Mouse (Mus musculus): ENCODE measurements around the gene Map1lc3b. TPM values are rescaled to one million over a fixed set of nuclear protein-coding genes. Genes with fewer than 3 reads are reported as not detected.

Gene Map1lc3b
- polyA plus RNA-seq, 1 experiment from 2014 or later: 307 TPM

DNA sequence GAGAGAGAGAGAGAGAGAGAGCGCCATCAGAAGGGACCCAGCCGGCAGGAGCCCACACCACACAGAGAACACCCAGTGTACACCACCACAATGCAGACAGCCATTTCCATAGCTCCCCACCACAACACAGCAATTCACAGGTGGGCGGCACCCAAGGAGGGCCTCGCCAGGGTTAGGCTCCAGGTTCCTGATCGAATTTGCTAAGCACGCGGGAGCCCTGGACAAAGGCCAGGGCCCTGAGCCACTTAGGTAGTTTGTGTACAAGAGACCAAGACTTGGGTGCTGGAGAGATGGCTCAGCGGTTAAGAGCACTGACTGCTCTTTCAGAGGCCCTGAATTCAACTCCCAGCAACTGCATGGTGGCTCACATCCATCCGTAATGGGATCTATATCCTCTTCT lies 37.7 kb upstream of the Map1lc3b start:
- H3K36me3 ChIP-seq (ENCODE audit: control insufficient read depth, insufficient read depth, low read length): no peaks in the 10 kb centered on the region
- no peaks in the 10 kb centered on the region; the same call in 1 of the 2 replicates for H3K4me1 ChIP-seq (replicated peaks; ENCODE audit: control insufficient read depth, insufficient read depth, low read length)
- H3K27ac ChIP-seq (ENCODE audit: low read depth, low read length): no peak overlapping the region
- H3K9me3 ChIP-seq (ENCODE audit: control insufficient read depth, low read length): no peaks in the 10 kb centered on the region
- no peak overlapping the region for H3K9ac ChIP-seq (ENCODE audit: low read depth, low read length)
- no peaks in the 10 kb centered on the region for H3K27me3 ChIP-seq (ENCODE audit: control insufficient read depth, insufficient read depth, low read length)
- no peak overlapping the region for H3K4me2 ChIP-seq (replicated peaks; ENCODE audit: low read depth, low read length)
- H3K4me3 ChIP-seq (ENCODE audit: low read depth, low read length): no peak overlapping the region
- ATAC-seq (ENCODE audit: low FRiP score): no peak
- 93% methylated on average over 9 of the region's 9 CpGs for WGBS
- no peak for DNase-seq (ENCODE audit: low spot score)

DNA sequence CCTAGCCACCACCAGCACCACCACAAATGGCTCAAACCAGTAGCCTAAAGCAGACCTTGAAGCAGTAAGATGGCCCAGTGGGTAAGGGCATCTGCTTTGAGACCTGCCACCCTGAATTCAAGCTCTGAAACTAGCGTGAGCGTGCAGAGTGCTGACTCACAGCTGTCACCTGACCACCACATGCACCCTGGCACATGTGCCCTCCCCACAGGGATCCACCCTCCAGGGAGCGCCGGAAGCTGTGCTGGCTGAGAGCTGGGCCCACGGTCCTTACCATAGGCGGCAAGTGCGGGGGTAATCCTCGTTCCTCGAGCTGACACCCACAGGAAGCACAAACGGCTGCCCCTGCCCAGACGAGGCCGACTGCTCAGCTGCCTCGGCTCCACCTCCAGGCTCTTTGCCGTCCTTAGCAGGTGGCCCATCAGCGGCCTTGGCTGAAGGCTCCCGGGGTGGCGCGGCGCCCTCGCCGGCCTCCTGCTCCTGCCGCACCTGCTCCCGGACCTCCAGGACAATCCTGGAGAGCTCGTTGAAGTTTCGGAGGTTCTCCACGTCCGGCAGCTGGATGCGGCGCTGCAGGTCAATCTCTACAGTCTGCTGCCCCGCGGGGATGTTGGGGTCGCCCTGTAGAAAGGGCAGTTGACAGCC lies 36.2 kb upstream of the Map1lc3b start:
- Histone ChIP-seq H3K36me3 (ENCODE audit: control insufficient read depth, insufficient read depth, low read length) (no peaks in the 10 kb centered on the region), H3K9me3 (ENCODE audit: control insufficient read depth, low read length) (no peaks in the 10 kb centered on the region), H3K9ac (ENCODE audit: low read depth, low read length) (no peak overlapping the region), H3K4me3 (ENCODE audit: low read depth, low read length) (no peak overlapping the region), H3K4me1 (replicated peaks; ENCODE audit: control insufficient read depth, insufficient read depth, low read length) (no peaks in the 10 kb centered on the region; the same call in 1 of the 2 replicates), H3K4me2 (replicated peaks; ENCODE audit: low read depth, low read length) (no peak overlapping the region), H3K27me3 (ENCODE audit: control insufficient read depth, insufficient read depth, low read length) (no peaks in the 10 kb centered on the region), H3K27ac (ENCODE audit: low read depth, low read length) (no peak overlapping the region)
- WGBS: 95% methylated on average over 32 of the region's 32 CpGs
- DNase-seq (ENCODE audit: low spot score): no peak
- no peak for ATAC-seq (ENCODE audit: low FRiP score)

DNA sequence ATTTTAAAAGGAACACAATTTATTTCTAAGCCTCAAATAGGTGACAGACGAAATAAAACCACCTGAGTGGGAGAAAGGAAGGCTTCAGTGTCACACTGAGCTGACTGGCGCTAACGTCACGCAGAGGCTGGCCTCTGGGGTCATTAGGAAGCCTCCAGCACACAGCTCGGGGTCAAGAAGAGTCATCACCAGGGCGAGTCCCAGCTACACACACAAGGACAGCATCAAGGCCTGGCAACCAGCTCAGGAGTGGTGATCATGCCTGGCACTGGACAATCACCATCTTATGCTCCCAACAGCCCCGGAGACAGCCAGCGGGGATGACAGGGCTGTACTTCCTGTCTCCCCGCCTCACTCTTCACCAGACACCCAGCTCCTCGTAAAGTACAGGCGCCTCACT lies 32.4 kb upstream of the Map1lc3b start:
- WGBS: 81% methylated on average over 11 of the region's 11 CpGs
- Histone ChIP-seq H3K4me3 (ENCODE audit: low read depth, low read length) (no peak overlapping the region), H3K4me1 (replicated peaks; ENCODE audit: control insufficient read depth, insufficient read depth, low read length) (no peaks in the 10 kb centered on the region), H3K36me3 (ENCODE audit: control insufficient read depth, insufficient read depth, low read length) (no peaks in the 10 kb centered on the region), H3K9me3 (ENCODE audit: control insufficient read depth, low read length) (no peaks in the 10 kb centered on the region), H3K27ac (ENCODE audit: low read depth, low read length) (no peak overlapping the region), H3K27me3 (ENCODE audit: control insufficient read depth, insufficient read depth, low read length) (no peaks in the 10 kb centered on the region), H3K9ac (ENCODE audit: low read depth, low read length) (no peak overlapping the region), H3K4me2 (replicated peaks; ENCODE audit: low read depth, low read length) (no peak overlapping the region)
- DNase-seq (ENCODE audit: low spot score) (no peak), ATAC-seq (ENCODE audit: low FRiP score) (no peak)

DNA sequence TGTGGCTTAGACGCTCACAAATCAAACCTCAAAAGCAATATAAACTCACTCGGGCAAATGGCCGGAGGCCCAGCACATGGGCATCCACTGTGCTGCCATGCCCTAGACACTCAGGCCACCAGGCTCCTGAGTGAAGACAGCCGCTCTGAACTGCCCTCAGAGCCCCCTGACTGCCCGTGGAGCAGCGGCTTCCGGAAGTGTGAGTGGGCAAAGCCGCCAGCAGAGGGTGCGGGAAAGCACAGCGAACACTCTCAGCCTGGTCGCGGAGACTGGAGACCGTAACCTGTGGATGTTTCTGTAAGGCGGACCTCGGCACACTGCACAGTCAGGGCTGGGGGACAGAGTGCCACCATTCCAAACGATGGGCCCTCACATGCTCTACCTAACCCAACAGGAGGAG lies 31.6 kb upstream of the Map1lc3b start:
- no peak overlapping the region for H3K4me3 ChIP-seq (ENCODE audit: low read depth, low read length)
- DNase-seq (ENCODE audit: low spot score) (no peak), ATAC-seq (ENCODE audit: low FRiP score) (no peak)
- H3K4me1 ChIP-seq (replicated peaks; ENCODE audit: control insufficient read depth, insufficient read depth, low read length): no peaks in the 10 kb centered on the region
- H3K4me2 ChIP-seq (replicated peaks; ENCODE audit: low read depth, low read length): no peak overlapping the region
- no peak overlapping the region for H3K9ac ChIP-seq (ENCODE audit: low read depth, low read length)
- H3K9me3 ChIP-seq (ENCODE audit: control insufficient read depth, low read length): no peaks in the 10 kb centered on the region
- WGBS: 94% methylated on average over 16 of the region's 16 CpGs
- no peaks in the 10 kb centered on the region for H3K27me3 ChIP-seq (ENCODE audit: control insufficient read depth, insufficient read depth, low read length)
- no peak overlapping the region for H3K27ac ChIP-seq (ENCODE audit: low read depth, low read length)
- no peaks in the 10 kb centered on the region for H3K36me3 ChIP-seq (ENCODE audit: control insufficient read depth, insufficient read depth, low read length)

DNA sequence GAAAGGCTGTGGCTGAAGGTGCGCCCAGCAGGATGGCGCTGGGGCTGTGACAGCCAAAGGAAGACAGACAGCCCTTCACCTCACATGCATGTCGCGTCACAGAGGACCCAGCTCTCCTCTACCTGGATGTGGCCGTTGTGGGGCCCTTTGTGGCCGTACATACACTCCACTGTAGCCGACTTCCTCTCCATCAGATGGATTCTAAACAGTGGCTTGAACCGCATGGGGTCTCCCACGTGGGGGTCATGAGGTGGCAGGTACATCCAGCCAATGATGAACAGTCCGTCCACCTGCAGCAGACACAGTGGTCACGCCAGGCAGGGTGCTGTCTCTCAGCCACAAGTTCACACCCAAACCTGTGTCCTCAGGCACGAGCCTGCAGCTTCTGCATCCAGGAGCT lies 30.4 kb upstream of the Map1lc3b start:
- H3K9ac ChIP-seq (ENCODE audit: low read depth, low read length): no peak overlapping the region
- no peaks in the 10 kb centered on the region for H3K36me3 ChIP-seq (ENCODE audit: control insufficient read depth, insufficient read depth, low read length)
- no peaks in the 10 kb centered on the region for H3K27me3 ChIP-seq (ENCODE audit: control insufficient read depth, insufficient read depth, low read length)

DNA sequence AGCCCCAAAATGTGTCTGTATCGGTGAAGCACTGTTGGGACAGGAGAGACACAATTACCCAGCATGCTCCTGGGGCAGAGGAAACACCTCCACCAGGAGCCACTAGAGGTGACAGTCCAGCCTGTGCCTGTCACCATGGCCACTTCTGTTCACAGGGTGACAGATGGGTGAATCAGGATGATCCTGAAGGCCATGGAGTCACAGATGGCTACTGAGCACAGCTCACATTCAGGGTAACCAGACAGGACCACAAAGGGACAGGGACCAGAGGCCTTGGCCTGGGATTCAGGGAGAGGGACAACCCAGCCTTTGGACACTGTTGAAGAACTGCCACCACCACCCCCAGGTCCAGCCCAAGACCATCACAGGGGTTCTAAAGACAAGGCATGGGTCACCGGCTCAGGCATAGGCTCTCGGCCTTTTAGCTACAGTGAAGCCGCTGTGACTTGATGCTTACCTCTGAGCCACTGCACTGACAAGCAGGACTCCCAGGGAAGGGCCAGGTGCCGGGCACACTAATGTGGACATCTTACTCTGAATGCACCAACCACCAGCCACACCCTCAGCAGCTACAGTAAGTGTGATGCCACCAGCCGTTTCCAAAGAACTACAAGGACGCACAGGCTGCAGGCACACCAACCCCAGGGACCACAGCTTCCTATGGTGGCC lies 29.6 kb upstream of the Map1lc3b start:
- DNase-seq (ENCODE audit: low spot score) (no peak), ATAC-seq (ENCODE audit: low FRiP score) (no peak)
- no peak overlapping the region for H3K27ac ChIP-seq (ENCODE audit: low read depth, low read length)
- H3K9ac ChIP-seq (ENCODE audit: low read depth, low read length): no peak overlapping the region
- H3K4me3 ChIP-seq (ENCODE audit: low read depth, low read length): no peak overlapping the region
- H3K36me3 ChIP-seq (ENCODE audit: control insufficient read depth, insufficient read depth, low read length): no peaks in the 10 kb centered on the region
- 90% methylated on average over 7 of the region's 7 CpGs for WGBS
- no peaks in the 10 kb centered on the region for H3K27me3 ChIP-seq (ENCODE audit: control insufficient read depth, insufficient read depth, low read length)
- no peaks in the 10 kb centered on the region for H3K9me3 ChIP-seq (ENCODE audit: control insufficient read depth, low read length)
- H3K4me1 ChIP-seq (replicated peaks; ENCODE audit: control insufficient read depth, insufficient read depth, low read length): no peaks in the 10 kb centered on the region
- H3K4me2 ChIP-seq (replicated peaks; ENCODE audit: low read depth, low read length): no peak overlapping the region

More for the DNA sequence above, 30.4 kb upstream of the Map1lc3b start:
- Histone ChIP-seq H3K9me3 (ENCODE audit: control insufficient read depth, low read length) (no peaks in the 10 kb centered on the region), H3K27ac (ENCODE audit: low read depth, low read length) (no peak overlapping the region), H3K4me3 (ENCODE audit: low read depth, low read length) (no peak overlapping the region), H3K4me2 (replicated peaks; ENCODE audit: low read depth, low read length) (no peak overlapping the region), H3K4me1 (replicated peaks; ENCODE audit: control insufficient read depth, insufficient read depth, low read length) (no peaks in the 10 kb centered on the region)
- ATAC-seq (ENCODE audit: low FRiP score) (no peak), DNase-seq (ENCODE audit: low spot score) (no peak)
- WGBS: 95% methylated on average over 12 of the region's 12 CpGs

DNA sequence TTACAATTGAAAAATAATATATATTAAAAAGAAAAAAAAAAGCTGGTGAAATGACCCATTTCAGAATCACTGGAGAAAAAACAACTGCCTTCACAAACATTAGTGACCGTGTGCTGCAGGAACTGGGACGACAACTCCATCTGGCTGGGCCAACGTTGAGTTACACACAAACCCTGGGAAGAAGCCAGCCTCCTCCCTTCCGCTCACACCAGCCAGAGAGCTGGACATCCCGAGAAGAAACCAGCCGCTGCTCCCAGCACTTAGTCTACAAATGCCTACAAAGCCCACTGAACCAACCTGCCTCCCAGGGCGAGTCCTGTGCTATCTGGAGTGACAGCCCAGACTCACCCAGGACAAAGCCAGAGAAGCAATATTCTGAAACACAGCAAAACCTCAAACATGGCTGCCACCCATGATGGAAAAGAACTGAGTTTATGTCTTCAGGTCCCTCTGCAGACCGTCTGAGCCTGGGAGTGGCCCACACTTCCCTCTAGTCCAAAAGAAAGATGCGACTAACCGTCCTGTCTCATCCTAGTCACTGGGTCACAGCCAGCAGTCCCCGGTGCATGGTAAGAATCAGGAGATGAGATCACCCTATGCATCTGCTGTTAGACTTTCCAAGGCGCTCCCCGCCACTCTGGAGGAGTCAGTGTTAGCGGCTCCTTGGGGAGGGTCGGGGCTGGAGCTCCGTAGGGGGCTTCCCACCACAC lies 28.4 kb upstream of the Map1lc3b start:
- Histone ChIP-seq H3K36me3 (ENCODE audit: control insufficient read depth, insufficient read depth, low read length) (no peaks in the 10 kb centered on the region), H3K4me1 (replicated peaks; ENCODE audit: control insufficient read depth, insufficient read depth, low read length) (no peaks in the 10 kb centered on the region), H3K4me3 (ENCODE audit: low read depth, low read length) (no peak overlapping the region), H3K27ac (ENCODE audit: low read depth, low read length) (no peak overlapping the region), H3K9me3 (ENCODE audit: control insufficient read depth, low read length) (no peaks in the 10 kb centered on the region), H3K4me2 (replicated peaks; ENCODE audit: low read depth, low read length) (no peak overlapping the region), H3K27me3 (ENCODE audit: control insufficient read depth, insufficient read depth, low read length) (no peaks in the 10 kb centered on the region), H3K9ac (ENCODE audit: low read depth, low read length) (no peak overlapping the region)
- DNase-seq (ENCODE audit: low spot score) (no peak), ATAC-seq (ENCODE audit: low FRiP score) (no peak)
- WGBS: 86% methylated on average over 16 of the region's 16 CpGs

DNA sequence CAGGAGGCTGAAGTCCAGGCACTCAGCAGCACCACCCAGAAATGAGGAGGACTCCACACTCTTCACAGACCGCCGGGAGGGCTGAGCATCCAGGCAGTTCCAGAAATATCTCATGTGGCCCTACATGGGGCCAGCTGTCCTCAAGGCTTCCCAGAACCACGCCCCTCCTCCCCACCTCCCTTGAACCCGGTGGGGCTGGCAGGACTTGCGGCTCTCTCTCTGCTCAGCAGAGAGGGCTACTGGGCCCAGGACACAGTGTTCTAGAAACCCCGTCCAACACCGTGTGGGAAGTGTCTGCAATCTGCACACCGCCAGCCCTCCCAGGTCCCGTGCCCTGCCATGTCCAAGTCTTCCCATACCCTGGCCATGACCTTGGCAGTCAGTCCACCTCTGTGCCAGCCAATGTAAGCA lies 27.2 kb upstream of the Map1lc3b start:
- DNase-seq (ENCODE audit: low spot score) (no peak), ATAC-seq (ENCODE audit: low FRiP score) (no peak)
- H3K9me3 ChIP-seq (ENCODE audit: control insufficient read depth, low read length): no peaks in the 10 kb centered on the region
- no peak overlapping the region for H3K4me3 ChIP-seq (ENCODE audit: low read depth, low read length)
- H3K27me3 ChIP-seq (ENCODE audit: control insufficient read depth, insufficient read depth, low read length): no peaks in the 10 kb centered on the region
- no peak overlapping the region for H3K27ac ChIP-seq (ENCODE audit: low read depth, low read length)
- 82% methylated on average over 9 of the region's 9 CpGs for WGBS
- H3K36me3 ChIP-seq (ENCODE audit: control insufficient read depth, insufficient read depth, low read length): no peaks in the 10 kb centered on the region
- no peak overlapping the region for H3K4me2 ChIP-seq (replicated peaks; ENCODE audit: low read depth, low read length)
- no peaks in the 10 kb centered on the region for H3K4me1 ChIP-seq (replicated peaks; ENCODE audit: control insufficient read depth, insufficient read depth, low read length)
- no peak overlapping the region for H3K9ac ChIP-seq (ENCODE audit: low read depth, low read length)
